ENCODE assay signal across 8 mouse cellular contexts in the genomic region with DNA sequence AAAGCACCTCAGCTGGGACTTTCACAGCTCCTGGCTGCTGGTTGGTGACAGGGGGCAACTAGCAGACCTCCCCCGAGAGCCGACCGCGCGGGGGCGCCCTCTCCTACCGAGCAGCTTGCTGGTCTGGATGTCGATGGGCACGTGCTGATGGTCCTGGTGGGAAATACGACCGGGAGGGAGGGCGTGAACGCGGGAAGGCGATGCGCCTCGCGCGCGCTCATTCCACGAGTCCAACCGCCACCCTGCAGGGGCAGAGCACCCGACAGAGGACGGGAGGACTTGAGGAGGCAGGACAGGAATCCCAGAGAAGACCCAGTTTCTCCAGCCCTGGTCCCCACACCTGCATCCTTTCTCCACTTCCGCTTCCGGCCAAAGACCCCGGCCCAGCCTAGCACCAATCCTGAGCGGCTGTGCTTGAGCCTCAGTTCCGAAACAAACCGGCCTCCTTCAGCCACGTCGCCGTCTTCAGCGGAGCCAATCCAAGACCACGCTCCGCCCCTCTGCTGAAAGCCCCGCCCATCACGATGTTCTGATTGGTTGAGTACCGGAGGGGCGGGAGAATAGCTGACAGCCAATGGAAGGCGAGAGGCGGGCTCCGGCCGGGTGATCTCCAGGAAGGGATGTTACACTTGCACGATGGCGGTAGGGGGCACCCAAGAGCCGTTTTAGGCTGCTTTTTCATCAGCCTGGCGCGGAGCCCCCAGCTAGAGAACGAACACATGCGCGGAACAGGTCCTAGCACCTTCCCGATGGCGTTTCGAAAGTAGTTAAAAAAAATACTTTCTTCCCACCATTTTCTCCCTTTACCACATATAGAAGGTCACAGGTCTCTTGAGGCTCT. TPM values are rescaled to one million over a fixed set of nuclear protein-coding genes. Genes with fewer than 3 reads are reported as not detected.
DNase-seq lines count a peak whose midpoint lies in the region; ATAC-seq lines count a peak whose summit lies in the region.

Gene Cdk5rap3, minus strand, starts transcription at position 453 of the 841 bp plus-strand sequence.

- intact Hi-C loops in left cerebral cortex, postnatal 14 days (cut with DNase I), result loop anchor here (2.0 to 5.0 kb wide), 3 partner anchors 47 to 106 kb away; no protein-coding TSS in a partner anchor

- H3K9ac ChIP-seq in intestine, embryonic 14.5 days (ENCODE audit: low read length), result peak within 1 kb of the TSS; percentile 63

- peak within 1 kb of the TSS; percentile 60 for H3K4me3 ChIP-seq in intestine, embryonic 14.5 days (ENCODE audit: low read depth, low read length)

- peaks cover 10% of the 10 kb centered on the region; the same call in 1 of the 2 replicates for H3K36me3 ChIP-seq in intestine, embryonic 14.5 days (ENCODE audit: control insufficient read depth, insufficient read depth, low read length)

- H3K27ac ChIP-seq in intestine, embryonic 14.5 days (ENCODE audit: low read depth), result peak within 1 kb of the TSS; percentile 65

- WGBS in intestine, embryonic 14.5 days, result under 1% methylated on average over 55 of the region's 55 CpGs

- peak; percentile 98 to 99 for DNase-seq in adrenal gland, adult 18-20 months (ENCODE audit: low spot score in 2 of 2)
- DNase-seq in embryo, embryonic 11 days, result peak; percentile 100
- DNase-seq in gastrocnemius, postnatal 25 days, result peak; percentile 99
- DNase-seq in intestine, embryonic 14.5 days (ENCODE audit: low spot score), result peak; percentile 100
- DNase-seq in left cerebral cortex, postnatal 14 days (ENCODE audit: low spot score in 2 of 2), result peak; percentile 99
- DNase-seq in mesoderm, embryonic 11.5 days (ENCODE audit: low read depth, low spot score), result peak; percentile 100
- peak; percentile 98 for DNase-seq in right cerebral cortex, postnatal 36 days (ENCODE audit: low spot score in 2 of 2)
- peak; percentile 100 for DNase-seq in yolk sac, embryonic 10.5 days (ENCODE audit: low spot score)

- no peaks in the 10 kb centered on the region for H3K9me3 ChIP-seq in intestine, embryonic 14.5 days (ENCODE audit: control insufficient read depth, low read length)

- peak within 1 kb of the TSS; percentile 57 for H3K4me2 ChIP-seq in intestine, embryonic 14.5 days (ENCODE audit: low read length)

- H3K4me1 ChIP-seq in intestine, embryonic 14.5 days (replicated peaks; ENCODE audit: control insufficient read depth, insufficient read depth, low read length), result peaks cover 7% of the 10 kb centered on the region

- no peaks in the 10 kb centered on the region for H3K27me3 ChIP-seq in intestine, embryonic 14.5 days (replicated peaks; ENCODE audit: control insufficient read depth, insufficient read depth, low read length)

- peak; percentile 97 for ATAC-seq in intestine, embryonic 14.5 days (replicated peaks; ENCODE audit: low FRiP score, low TSS enrichment, low read depth)

RNA-seq across cellular contexts. Expression of gene Cdk5rap3, which starts in this region (rescaled TPM):
- total RNA-seq in adrenal gland, adult 18-20 months (2021), result 10 to 100 TPM; 44.6 to 45.4 TPM
- 10 to 100 TPM; 22.3 to 23.0 TPM for total RNA-seq in gastrocnemius, postnatal 25 days (2021)
- 64.2 and 70.1 TPM in 2 replicates for polyA plus RNA-seq in intestine, embryonic 14.5 days (2014; fragmentation: Nextera tagmentation; extraction: Ambion mirVana)
- total RNA-seq in left cerebral cortex, postnatal 14 days (2021), result 10 to 100 TPM; 38.9 to 39.9 TPM

Comparison
In these comparisons a context has a peak if more than half of its experiments do, and no peak if none do; other contexts are left out.
1. Peak in every context shown above with its lines: DNase-seq, ATAC-seq, H3K4me3 ChIP-seq and H3K27ac ChIP-seq.